Mouse (Mus musculus) CD4-positive naive resting alpha-beta T cell, adult 76 days (primary cell): Measurements from ENCODE around the gene Olfr1331. TPM values are rescaled to one million over a fixed set of nuclear protein-coding genes. Genes with fewer than 3 reads are reported as not detected.

Experiments used
- total RNA-seq: library from RNA; stranded (reverse); gene quantifications from one replicate; pipeline ENCODE4 v1.2.4, GENCODE M21; 2023

Gene Olfr1331
- not detected for total RNA-seq

DNA sequence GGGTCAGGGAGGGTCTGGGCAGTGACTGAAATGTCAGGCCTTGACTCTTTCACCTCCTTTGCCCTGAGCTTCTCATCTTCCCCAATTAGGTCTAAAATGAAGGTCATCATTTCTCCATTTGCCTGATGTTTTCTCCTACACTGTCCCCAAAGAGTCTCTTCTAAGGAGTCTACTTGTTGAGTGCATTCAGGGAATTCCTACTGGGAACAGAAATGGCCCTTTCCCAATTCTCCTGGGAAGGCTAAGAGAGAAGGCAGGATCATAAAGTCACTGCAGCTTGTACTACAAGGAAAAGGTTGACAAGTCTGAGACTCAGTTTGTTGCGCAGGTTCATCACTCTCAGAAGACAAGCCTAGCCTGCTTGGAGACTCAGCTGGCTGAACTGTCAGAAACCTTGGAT, at the start of gene Olfr1331:
Gene Olfr1331, plus strand, starts transcription at position 301 of the 400 bp plus-strand sequence.

DNA sequence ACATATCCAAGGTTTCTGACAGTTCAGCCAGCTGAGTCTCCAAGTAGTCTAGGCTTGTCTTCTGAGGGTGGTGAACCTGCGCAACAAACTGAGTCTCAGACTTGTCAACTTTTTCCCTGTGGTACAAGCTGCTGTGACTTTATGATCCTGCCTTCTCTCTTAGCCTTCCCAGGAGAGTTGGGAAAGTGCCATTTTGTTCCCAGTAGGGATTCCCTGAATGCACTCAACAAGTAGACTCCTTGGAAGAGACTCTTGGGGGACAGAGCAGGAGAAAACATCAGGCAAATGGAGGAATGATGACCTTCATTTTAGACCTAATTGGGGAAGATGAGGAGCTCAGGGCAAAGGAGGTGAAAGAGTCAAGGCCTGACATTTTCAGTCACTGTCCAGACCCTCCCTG, 28.3 kb upstream of the Olfr1331 start, which contains the start of gene Olfr1333:
Gene Olfr1333, minus strand, starts transcription at position 101 of the 400 bp plus-strand sequence.

GRCm38 (mm10) chr4:118888297-118888696, 23.8 kb downstream of the Olfr1331 start, which contains the start of gene Olfr1330:
Gene Olfr1330, plus strand, starts transcription at chr4:118888597.

GRCm38 (mm10) chr4:118917365-118917764, 52.9 kb downstream of the Olfr1331 start, which contains the start of gene Olfr1329:
Gene Olfr1329, minus strand, starts transcription at chr4:118917465.

Other genes starting within 250 kb of the Olfr1331 start
- gene Cfap57, start 243.9 kb upstream of the Olfr1331 start, total RNA-seq, result not detected
- 65.9 TPM for gene Ebna1bp2, start 243.8 kb upstream of the Olfr1331 start, total RNA-seq
- not detected for gene Olfr62, start 205.7 kb upstream of the Olfr1331 start, total RNA-seq
- gene Olfr1342, start 171.9 kb upstream of the Olfr1331 start, total RNA-seq, result not detected
- gene Olfr1341, start 161.1 kb upstream of the Olfr1331 start, total RNA-seq, result not detected
- not detected for gene Olfr1340, start 144.5 kb upstream of the Olfr1331 start, total RNA-seq
- gene Olfr1339, start 132.5 kb upstream of the Olfr1331 start, total RNA-seq, result not detected
- gene Olfr1338, start 105.9 kb upstream of the Olfr1331 start, total RNA-seq, result not detected
- gene Olfr1337, start 82.1 kb upstream of the Olfr1331 start, total RNA-seq, result not detected
- not detected for gene Olfr1335, start 54.7 kb upstream of the Olfr1331 start, total RNA-seq
- not detected for gene Olfr1333, start 28.4 kb upstream of the Olfr1331 start, total RNA-seq
- not detected for gene Olfr1330, start 23.9 kb downstream of the Olfr1331 start, total RNA-seq
- gene Olfr1329, start 52.8 kb downstream of the Olfr1331 start, total RNA-seq, result not detected
- gene Olfr1328, start 74.0 kb downstream of the Olfr1331 start, total RNA-seq, result not detected
- not detected for gene Lao1, start 96.9 kb downstream of the Olfr1331 start, total RNA-seq
- 41.3 TPM for gene Slc2a1, start 244.1 kb downstream of the Olfr1331 start, total RNA-seq